Mouse (Mus musculus): ENCODE results near the gene Plekhb1. TPM values are rescaled to one million over a fixed set of nuclear protein-coding genes. Genes with fewer than 3 reads are reported as not detected.
A peak's percentile ranks its signal among the peaks of the same experiment; 100 is the strongest.

Gene Plekhb1
- polyA plus RNA-seq, 1 experiment = 4.0 TPM

DNA sequence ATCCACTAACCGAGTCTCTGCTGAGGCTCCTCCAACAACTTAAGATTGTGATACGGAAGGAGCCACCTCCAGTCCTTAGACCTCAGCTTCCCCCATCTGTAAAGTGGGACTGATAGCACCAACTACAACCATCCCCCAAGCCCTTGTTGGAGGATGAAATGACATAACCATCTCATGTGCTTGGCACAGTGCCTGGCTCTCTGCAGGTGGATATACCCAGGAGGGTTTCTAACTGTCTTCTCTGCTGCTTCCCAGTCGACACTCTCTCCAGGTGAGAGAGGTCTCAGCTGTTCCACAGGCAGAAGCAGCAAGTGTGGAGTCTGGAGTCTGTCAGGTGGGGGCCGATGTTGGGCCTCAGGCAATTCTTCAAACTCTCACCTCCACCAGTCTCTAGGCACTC is 11.2 kb downstream of the Plekhb1 start:
- Histone ChIP-seq H3K27me3 (ENCODE audit: control insufficient read depth, insufficient read depth, low read length, poor library complexity, severe bottlenecking) (no peaks in the 10 kb centered on the region), H3K27ac (ENCODE audit: insufficient read depth, low read length) (no peak overlapping the region), H3K4me3 (ENCODE audit: low read depth, low read length) (no peak overlapping the region), H3K4me1 (ENCODE audit: control insufficient read depth, insufficient read depth, low read length) (peaks cover 3% of the 10 kb centered on the region), H3K36me3 (ENCODE audit: control insufficient read depth, insufficient read depth, low read length, poor library complexity, severe bottlenecking) (no peaks in the 10 kb centered on the region), H3K9ac (ENCODE audit: low read depth, poor library complexity, severe bottlenecking) (no peak overlapping the region), H3K9me3 (replicated peaks; ENCODE audit: control insufficient read depth, insufficient read depth, low read length, poor library complexity, severe bottlenecking) (no peaks in the 10 kb centered on the region)
- TF ChIP-seq POLR2A (IDR thresholded peaks at IDR 0.05; ENCODE audit: insufficient read depth, low read length) (no peak), EP300 (IDR thresholded peaks at IDR 0.05; ENCODE audit: insufficient read depth, low read depth, low read length) (no peak), CTCF (IDR thresholded peaks at IDR 0.05; ENCODE audit: low read depth, low read length) (no peak)

DNA sequence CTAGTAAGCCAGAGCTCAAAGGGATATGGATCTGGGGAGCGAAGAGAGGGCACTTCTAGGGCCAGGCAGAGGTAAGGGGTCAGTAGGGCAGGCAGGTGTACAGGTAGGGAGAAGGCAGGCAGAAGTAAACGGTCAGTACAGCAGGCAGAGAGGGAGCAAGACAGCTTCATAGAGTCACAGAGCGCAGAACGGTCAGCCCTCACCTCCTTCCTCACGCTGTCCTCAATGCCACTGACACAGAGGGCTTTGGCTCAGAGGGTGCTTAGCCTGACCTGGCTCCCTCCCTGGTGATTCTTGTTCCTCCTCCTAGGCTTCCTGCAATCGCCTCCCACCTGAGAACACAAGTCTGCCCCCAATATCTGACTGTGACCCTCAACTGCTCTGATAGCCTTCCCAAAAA is 11.8 kb downstream of the Plekhb1 start:
- Histone ChIP-seq H3K27me3 (ENCODE audit: control insufficient read depth, insufficient read depth, low read length, poor library complexity, severe bottlenecking) (no peaks in the 10 kb centered on the region), H3K4me1 (ENCODE audit: control insufficient read depth, insufficient read depth, low read length) (peaks cover 3% of the 10 kb centered on the region), H3K9me3 (replicated peaks; ENCODE audit: control insufficient read depth, insufficient read depth, low read length, poor library complexity, severe bottlenecking) (no peaks in the 10 kb centered on the region), H3K27ac (ENCODE audit: insufficient read depth, low read length) (no peak overlapping the region), H3K36me3 (ENCODE audit: control insufficient read depth, insufficient read depth, low read length, poor library complexity, severe bottlenecking) (no peaks in the 10 kb centered on the region), H3K9ac (ENCODE audit: low read depth, poor library complexity, severe bottlenecking) (no peak overlapping the region), H3K4me3 (ENCODE audit: low read depth, low read length) (no peak overlapping the region)
- TF ChIP-seq POLR2A (IDR thresholded peaks at IDR 0.05; ENCODE audit: insufficient read depth, low read length) = no peak
- TF ChIP-seq EP300 (IDR thresholded peaks at IDR 0.05; ENCODE audit: insufficient read depth, low read depth, low read length) = no peak
- no peak for TF ChIP-seq CTCF (IDR thresholded peaks at IDR 0.05; ENCODE audit: low read depth, low read length)

- H3K27ac ChIP-seq (ENCODE audit: insufficient read depth, low read length) = no peak overlapping the region
- TF ChIP-seq CTCF (IDR thresholded peaks at IDR 0.05; ENCODE audit: low read depth, low read length) = no peak
- TF ChIP-seq POLR2A (IDR thresholded peaks at IDR 0.05; ENCODE audit: insufficient read depth, low read length) = no peak
- TF ChIP-seq EP300 (IDR thresholded peaks at IDR 0.05; ENCODE audit: insufficient read depth, low read depth, low read length) = no peak
These were observed 12.4 kb downstream of the Plekhb1 start for GRCm38 (mm10) chr7:100649826-100650225.

GRCm38 (mm10) chr7:100649095-100649494 is 13.1 kb downstream of the Plekhb1 start:
- no peak overlapping the region for H3K27ac ChIP-seq (ENCODE audit: insufficient read depth, low read length)
- no peak for TF ChIP-seq CTCF (IDR thresholded peaks at IDR 0.05; ENCODE audit: low read depth, low read length)
- no peak for TF ChIP-seq POLR2A (IDR thresholded peaks at IDR 0.05; ENCODE audit: insufficient read depth, low read length)
- TF ChIP-seq EP300 (IDR thresholded peaks at IDR 0.05; ENCODE audit: insufficient read depth, low read depth, low read length) = no peak
- no peaks in the 10 kb centered on the region for H3K36me3 ChIP-seq (ENCODE audit: control insufficient read depth, insufficient read depth, low read length, poor library complexity, severe bottlenecking)

More at GRCm38 (mm10) chr7:100649826-100650225, 12.4 kb downstream of the Plekhb1 start:
- Histone ChIP-seq H3K9ac (ENCODE audit: low read depth, poor library complexity, severe bottlenecking) (no peak overlapping the region), H3K4me3 (ENCODE audit: low read depth, low read length) (no peak overlapping the region), H3K4me1 (ENCODE audit: control insufficient read depth, insufficient read depth, low read length) (peaks cover 3% of the 10 kb centered on the region), H3K9me3 (replicated peaks; ENCODE audit: control insufficient read depth, insufficient read depth, low read length, poor library complexity, severe bottlenecking) (no peaks in the 10 kb centered on the region), H3K27me3 (ENCODE audit: control insufficient read depth, insufficient read depth, low read length, poor library complexity, severe bottlenecking) (no peaks in the 10 kb centered on the region), H3K36me3 (ENCODE audit: control insufficient read depth, insufficient read depth, low read length, poor library complexity, severe bottlenecking) (no peaks in the 10 kb centered on the region)

GRCm38 (mm10) chr7:100645147-100645546 is 17.1 kb downstream of the Plekhb1 start:
- TF ChIP-seq CTCF (IDR thresholded peaks at IDR 0.05; ENCODE audit: low read depth, low read length) = peak; percentile 63
- TF ChIP-seq EP300 (IDR thresholded peaks at IDR 0.05; ENCODE audit: insufficient read depth, low read depth, low read length) = no peak
- H3K9ac ChIP-seq (ENCODE audit: low read depth, poor library complexity, severe bottlenecking) = no peak overlapping the region
- no peaks in the 10 kb centered on the region for H3K27me3 ChIP-seq (ENCODE audit: control insufficient read depth, insufficient read depth, low read length, poor library complexity, severe bottlenecking)
- H3K4me1 ChIP-seq (ENCODE audit: control insufficient read depth, insufficient read depth, low read length) = peaks cover 3% of the 10 kb centered on the region
- H3K27ac ChIP-seq (ENCODE audit: insufficient read depth, low read length) = no peak overlapping the region
- H3K9me3 ChIP-seq (replicated peaks; ENCODE audit: control insufficient read depth, insufficient read depth, low read length, poor library complexity, severe bottlenecking) = no peaks in the 10 kb centered on the region
- peaks cover 3% of the 10 kb centered on the region; the same call in 1 of the 2 replicates for H3K36me3 ChIP-seq (ENCODE audit: control insufficient read depth, insufficient read depth, low read length, poor library complexity, severe bottlenecking)
- H3K4me3 ChIP-seq (ENCODE audit: low read depth, low read length) = no peak overlapping the region

More at GRCm38 (mm10) chr7:100649095-100649494, 13.1 kb downstream of the Plekhb1 start:
- Histone ChIP-seq H3K4me1 (ENCODE audit: control insufficient read depth, insufficient read depth, low read length) (peaks cover 3% of the 10 kb centered on the region), H3K9me3 (replicated peaks; ENCODE audit: control insufficient read depth, insufficient read depth, low read length, poor library complexity, severe bottlenecking) (no peaks in the 10 kb centered on the region), H3K9ac (ENCODE audit: low read depth, poor library complexity, severe bottlenecking) (no peak overlapping the region), H3K4me3 (ENCODE audit: low read depth, low read length) (no peak overlapping the region), H3K27me3 (ENCODE audit: control insufficient read depth, insufficient read depth, low read length, poor library complexity, severe bottlenecking) (no peaks in the 10 kb centered on the region)

GRCm38 (mm10) chr7:100642413-100642812 is 19.8 kb downstream of the Plekhb1 start:
- H3K4me1 ChIP-seq (ENCODE audit: control insufficient read depth, insufficient read depth, low read length) = peaks cover 2% of the 10 kb centered on the region
- H3K27me3 ChIP-seq (ENCODE audit: control insufficient read depth, insufficient read depth, low read length, poor library complexity, severe bottlenecking) = no peaks in the 10 kb centered on the region
- no peaks in the 10 kb centered on the region for H3K9me3 ChIP-seq (replicated peaks; ENCODE audit: control insufficient read depth, insufficient read depth, low read length, poor library complexity, severe bottlenecking)
- TF ChIP-seq POLR2A (IDR thresholded peaks at IDR 0.05; ENCODE audit: insufficient read depth, low read length) = no peak
- TF ChIP-seq CTCF (IDR thresholded peaks at IDR 0.05; ENCODE audit: low read depth, low read length) = no peak
- TF ChIP-seq EP300 (IDR thresholded peaks at IDR 0.05; ENCODE audit: insufficient read depth, low read depth, low read length) = no peak
- no peak overlapping the region for H3K4me3 ChIP-seq (ENCODE audit: low read depth, low read length)
- peaks cover 11% of the 10 kb centered on the region; the same call in 1 of the 2 replicates for H3K36me3 ChIP-seq (ENCODE audit: control insufficient read depth, insufficient read depth, low read length, poor library complexity, severe bottlenecking)
- H3K27ac ChIP-seq (ENCODE audit: insufficient read depth, low read length) = no peak overlapping the region
- no peak overlapping the region for H3K9ac ChIP-seq (ENCODE audit: low read depth, poor library complexity, severe bottlenecking)

All from ES-Bruce4 (cell line).